Mouse (Mus musculus): ENCODE results near the gene Spcs3. TPM values are rescaled to one million over a fixed set of nuclear protein-coding genes. Genes with fewer than 3 reads are reported as not detected.

Spcs3 gene
- total RNA-seq, 1 experiment from 2014 or later = 123 TPM

DNA sequence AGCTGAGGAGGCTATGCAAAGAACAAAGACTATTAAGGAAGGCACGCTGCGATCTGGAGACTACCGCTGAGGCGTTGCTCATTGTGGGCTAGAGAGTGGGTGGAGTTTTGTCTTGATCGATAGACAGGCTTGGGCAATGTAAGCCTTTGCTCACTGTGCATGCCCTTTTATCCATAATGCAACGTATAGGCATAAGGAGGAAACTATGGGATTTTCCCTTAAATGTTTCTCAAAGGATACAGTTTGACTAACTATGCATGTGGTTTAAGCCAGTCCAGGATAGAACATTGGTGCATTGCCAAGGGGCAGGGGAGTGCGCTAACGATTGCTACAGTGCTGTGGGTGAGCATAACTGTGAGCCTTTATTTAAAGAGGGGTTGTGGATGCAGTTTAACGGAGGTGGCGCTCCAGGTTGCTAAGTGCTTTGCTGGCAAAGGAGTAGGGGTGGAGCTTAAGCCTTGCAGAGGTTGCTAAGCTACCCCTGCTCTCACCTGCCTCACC is 20.5 kb downstream of the Spcs3 start:
- ATAC-seq (replicated peaks; ENCODE audit: low read depth, poor library complexity, severe bottlenecking) = peak; percentile 55

DNA sequence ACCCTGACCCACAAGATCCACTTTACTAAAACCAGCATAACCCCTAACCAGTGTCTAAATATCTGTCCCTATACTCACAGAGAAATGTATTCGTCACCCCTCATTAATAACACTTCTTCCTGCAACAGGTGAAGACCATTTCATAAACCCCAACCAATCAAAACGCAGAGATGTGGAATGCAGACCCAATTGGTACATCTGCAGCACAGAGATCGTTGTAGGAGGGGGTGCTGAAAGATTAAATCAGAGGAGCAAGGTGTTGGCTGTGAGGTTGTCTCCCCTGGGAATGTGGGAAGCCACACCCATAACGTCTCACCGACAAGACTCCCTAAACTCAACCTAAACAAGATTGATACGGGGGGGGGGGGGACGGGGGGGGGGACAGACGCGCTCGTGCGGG is 21.0 kb downstream of the Spcs3 start:
- ATAC-seq (replicated peaks; ENCODE audit: low read depth, poor library complexity, severe bottlenecking) = no peak

DNA sequence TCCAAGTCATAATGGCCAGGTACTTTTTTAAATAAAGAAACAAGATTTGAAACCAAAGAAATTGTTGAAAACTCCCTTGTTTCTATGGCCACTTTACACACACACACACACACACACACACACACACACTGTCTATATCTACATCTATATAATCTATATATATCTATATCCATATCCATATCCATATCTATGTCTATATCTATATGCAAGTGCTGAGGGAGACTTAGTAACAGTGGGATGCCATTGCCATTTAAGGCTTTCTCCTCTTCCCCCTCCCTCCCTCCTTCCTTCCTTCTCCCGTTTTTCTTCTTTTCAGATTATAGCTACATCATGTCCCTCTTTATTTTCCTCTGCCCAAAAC is 21.7 kb downstream of the Spcs3 start:
- no peak for ATAC-seq (replicated peaks; ENCODE audit: low read depth, poor library complexity, severe bottlenecking)

DNA sequence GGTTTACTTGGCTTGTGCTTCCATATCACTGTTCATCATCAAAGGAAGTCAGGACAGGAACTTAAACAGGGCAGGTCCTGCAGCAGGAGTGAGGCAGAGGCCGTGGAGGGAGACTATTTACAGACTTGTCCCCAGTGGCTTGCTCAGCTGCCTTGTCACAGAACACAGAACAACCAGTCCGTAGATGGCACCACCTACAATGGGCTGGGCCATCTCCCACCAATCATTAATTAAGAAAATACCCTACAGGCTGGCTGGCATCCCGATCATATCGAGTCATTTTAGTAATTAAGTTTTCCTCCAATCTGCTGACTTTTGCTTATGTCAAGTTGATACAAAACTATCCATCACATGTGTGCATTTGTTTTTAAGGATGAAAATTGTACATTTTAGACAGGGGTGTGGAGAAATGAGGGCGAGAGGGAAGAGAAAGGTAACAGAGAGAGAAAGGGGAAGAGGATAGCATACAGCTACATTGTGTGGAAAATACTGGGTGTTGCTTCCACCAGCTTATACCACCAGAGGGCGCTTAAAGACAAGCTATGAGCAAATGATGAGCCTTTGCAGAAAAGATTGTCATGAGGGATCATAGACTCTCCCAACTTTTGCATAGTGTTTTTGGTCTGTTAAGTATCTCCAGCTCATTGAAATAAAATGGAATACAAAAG is 22.2 kb downstream of the Spcs3 start:
- peak; percentile 71 for ATAC-seq (replicated peaks; ENCODE audit: low read depth, poor library complexity, severe bottlenecking)

DNA sequence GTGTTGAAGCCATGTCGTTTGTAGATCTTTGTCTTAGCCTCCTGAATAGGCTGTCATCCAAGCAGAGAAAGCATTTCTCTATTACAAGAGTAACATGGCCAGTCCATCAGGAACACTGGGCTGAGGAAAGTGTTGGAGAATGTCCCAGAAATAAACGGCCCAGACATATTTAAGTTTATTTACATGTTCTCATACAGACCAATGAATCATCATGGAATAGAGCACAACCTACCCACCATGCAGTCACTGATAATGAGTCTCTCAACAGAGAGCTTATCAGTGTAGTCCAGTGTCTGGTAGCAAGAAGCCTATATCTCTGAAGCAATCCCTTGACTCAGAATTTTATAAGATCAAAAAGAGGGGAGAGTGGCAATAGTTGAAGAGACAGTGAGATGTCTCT is 24.7 kb downstream of the Spcs3 start:
- ATAC-seq (replicated peaks; ENCODE audit: low read depth, poor library complexity, severe bottlenecking) = no peak

DNA sequence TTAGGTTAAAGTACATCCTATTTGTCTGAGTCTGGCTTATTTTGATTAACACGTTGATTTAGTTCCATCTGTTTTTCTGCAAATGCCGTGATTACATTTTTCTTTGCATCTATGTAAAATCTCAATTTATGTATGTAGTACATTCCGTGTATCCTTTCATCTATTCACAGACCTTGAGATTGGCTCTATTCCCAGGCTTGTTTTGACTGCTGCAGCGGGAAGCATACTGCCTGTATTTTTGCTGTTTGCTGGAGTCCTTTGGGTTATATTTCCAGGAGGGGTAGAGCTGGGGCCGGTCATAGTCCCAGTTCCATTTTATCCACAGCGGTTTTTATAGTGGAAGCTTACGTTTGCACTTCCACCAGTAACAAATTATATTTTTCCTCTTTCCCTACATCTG is 26.7 kb downstream of the Spcs3 start:
- no peak for ATAC-seq (replicated peaks; ENCODE audit: low read depth, poor library complexity, severe bottlenecking)

DNA sequence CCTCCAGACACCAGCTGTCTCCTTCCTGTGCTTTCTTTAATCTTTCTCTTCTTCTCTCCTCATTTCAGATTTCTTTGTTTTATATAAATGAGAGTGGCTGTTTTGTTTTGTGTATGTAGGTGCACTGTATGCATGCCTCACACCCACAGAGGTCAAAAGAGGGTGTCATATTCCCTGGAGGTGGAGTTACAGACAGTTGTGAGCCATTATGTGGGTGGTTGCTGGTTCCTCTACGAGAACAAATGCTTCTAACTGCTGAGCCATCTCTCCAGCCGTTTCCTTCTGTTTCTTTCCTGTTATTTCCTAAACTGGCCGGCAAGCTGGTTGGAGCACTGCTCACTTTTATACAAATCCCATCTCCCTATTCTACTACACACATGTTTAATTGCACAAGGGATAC is 35.9 kb downstream of the Spcs3 start:
- ATAC-seq (replicated peaks; ENCODE audit: low read depth, poor library complexity, severe bottlenecking) = no peak

DNA sequence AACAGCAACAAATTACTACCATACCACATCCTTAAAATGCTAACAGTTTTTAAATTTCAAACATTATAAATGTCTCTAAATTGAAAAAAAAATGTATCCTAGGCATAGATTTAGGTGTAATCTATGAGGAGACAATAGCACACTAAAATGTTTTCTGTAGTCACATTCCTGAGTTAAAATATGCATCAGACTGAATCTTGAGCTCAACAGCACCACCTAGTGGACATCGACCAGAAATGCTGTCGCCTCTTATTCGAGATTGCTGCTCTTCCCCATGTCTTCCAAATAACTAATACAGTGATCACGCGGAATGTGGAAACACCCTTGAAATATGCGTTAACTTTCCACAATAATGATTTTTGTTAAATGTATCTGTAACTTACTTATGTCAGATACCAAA is 36.7 kb downstream of the Spcs3 start:
- ATAC-seq (replicated peaks; ENCODE audit: low read depth, poor library complexity, severe bottlenecking) = peak; percentile 80

DNA sequence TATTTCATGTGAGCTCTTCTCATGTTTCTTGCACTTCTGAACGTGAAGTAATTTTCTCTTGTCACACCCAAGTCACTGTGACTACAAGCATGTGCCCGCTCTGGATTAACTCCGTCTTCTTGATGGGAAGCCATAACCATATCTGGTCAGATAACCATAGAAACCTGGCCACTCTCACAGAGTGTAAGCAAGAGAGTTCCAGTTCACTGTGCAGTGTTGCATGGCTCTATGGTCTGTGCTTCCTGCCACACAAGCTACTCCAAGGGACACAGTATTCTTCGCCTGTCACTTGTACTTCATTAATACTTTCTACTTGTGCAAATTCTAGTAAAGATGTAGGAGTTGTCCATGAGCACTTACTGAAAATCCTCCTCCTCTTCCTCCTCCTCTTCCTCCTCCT is 37.9 kb downstream of the Spcs3 start:
- no peak for ATAC-seq (replicated peaks; ENCODE audit: low read depth, poor library complexity, severe bottlenecking)

DNA sequence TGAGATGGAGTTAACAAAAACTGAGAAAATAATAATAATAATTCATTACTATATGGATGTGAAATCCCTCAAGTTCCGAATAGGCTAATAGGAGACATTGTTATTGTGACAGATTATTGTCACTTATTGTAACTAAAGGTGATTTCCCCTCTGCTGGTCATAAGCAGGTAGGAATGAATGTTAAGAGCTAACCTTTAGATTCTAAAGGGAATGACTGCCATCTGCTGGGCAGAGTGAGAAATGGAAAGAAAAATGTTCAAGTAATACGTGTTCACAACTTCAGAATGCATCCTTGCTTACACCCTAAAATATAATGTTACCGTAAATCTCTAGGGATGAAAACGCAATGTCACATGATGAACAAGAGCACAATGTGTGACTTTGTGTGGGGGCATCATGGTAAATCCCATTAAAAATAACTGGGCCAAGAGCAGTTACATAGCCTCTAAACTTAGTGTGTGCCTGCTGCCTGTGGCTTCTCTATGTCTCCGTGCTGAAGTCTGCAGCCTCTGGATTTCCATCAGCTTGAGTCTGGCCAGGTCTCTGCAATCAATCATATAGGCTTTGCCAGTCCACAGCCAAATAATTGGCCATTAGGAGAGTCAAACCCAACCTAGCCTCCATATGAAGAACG is 38.6 kb downstream of the Spcs3 start:
- ATAC-seq (replicated peaks; ENCODE audit: low read depth, poor library complexity, severe bottlenecking) = peak; percentile 76

DNA sequence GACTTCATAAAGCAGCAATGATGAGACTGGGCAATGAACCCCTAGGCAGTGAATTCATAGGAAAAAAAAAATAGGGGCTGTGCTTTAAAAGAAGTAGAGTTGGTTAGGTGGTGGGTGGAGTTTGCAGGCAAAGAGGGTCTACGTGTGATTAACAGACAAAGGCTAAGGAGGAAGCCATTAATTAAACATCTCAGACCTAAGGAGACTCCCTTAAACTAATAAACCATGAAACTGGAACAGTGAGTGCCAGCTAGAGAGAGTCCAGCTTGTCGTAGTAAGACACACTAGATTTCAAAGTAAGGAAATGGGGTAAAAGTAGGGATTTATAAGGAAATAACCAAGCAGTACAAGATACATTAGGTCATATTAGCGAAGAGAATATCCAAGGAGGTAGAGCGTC is 41.4 kb downstream of the Spcs3 start:
- no peak for ATAC-seq (replicated peaks; ENCODE audit: low read depth, poor library complexity, severe bottlenecking)

DNA sequence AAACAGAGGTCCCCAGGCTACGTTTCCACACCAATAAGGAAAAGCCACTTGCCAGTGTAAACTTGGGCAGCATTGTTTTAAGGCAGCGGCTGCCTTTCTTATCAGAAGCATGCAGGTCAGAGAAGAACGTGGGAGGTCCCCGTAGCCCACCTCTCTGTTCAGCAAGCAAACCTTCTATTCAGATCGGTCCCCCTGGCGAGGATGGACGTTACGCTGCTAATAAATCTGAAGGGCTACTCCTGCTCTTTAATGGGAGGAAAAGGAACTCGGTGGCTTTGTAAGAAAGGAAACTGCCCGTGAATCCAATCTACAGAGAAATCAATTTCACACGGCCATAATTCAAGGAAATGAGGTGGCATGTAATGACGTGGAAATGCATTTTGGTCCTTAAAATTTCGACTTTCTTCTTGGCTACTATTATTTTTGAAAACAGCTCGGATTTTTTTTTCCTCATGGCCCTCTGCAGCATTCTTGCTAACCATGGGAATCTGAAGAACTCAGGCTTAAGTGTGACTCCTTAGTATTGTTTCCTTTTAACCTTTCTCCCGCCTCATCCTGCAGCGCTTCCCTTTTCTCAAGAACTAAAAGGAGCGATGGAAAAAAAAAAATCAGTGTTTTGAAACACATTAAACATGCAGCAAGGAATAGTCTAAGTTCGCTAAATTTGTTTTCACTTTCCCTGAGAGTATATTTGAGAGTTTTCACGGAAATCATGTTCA is 43.1 kb downstream of the Spcs3 start:
- ATAC-seq (replicated peaks; ENCODE audit: low read depth, poor library complexity, severe bottlenecking) = peak; percentile 24

Other genes starting within 250 kb of the Spcs3 start
- gene Asb5, start 418 bp downstream of the Spcs3 start, total RNA-seq (2017) = not detected in 2 replicates
- gene Spata4, start 70.8 kb upstream of the Spcs3 start, total RNA-seq (2017) = not detected in 2 replicates

Data from common myeloid progenitor, adult 5-6 weeks (primary cell).